Mouse (Mus musculus): Measurements from ENCODE around the gene Gpr12.
"Not testable (repeated sequence)": the region's sequence is repeated elsewhere in the genome, so short reads cannot be mapped to it uniquely, and the experiment has no call there.

Gpr12 gene

GRCm38 (mm10) chr5:146584478-146585306 is at the start of gene Gpr12:
Gpr12 (minus strand) TSS chr5:146585239.
- DNase-seq (ENCODE audit: low spot score in 2 of 2), result no peak

- DNase-seq (ENCODE audit: low spot score in 2 of 2), result no peak
Measured at GRCm38 (mm10) chr5:146631602-146632001, 46.6 kb upstream of the Gpr12 start.

GRCm38 (mm10) chr5:146630961-146631360 is 45.9 kb upstream of the Gpr12 start:
- no peak for DNase-seq (ENCODE audit: low spot score in 2 of 2)

- no peak for DNase-seq (ENCODE audit: low spot score in 2 of 2)
Measured at GRCm38 (mm10) chr5:146629636-146630035, 44.6 kb upstream of the Gpr12 start.

- no peak for DNase-seq (ENCODE audit: low spot score in 2 of 2)
Measured at GRCm38 (mm10) chr5:146628804-146629203, 43.8 kb upstream of the Gpr12 start.

GRCm38 (mm10) chr5:146627901-146628300 is 42.9 kb upstream of the Gpr12 start:
- no peak for DNase-seq (ENCODE audit: low spot score in 2 of 2)

GRCm38 (mm10) chr5:146625635-146626311 is 40.7 kb upstream of the Gpr12 start:
- DNase-seq (ENCODE audit: low spot score in 2 of 2), result no peak

GRCm38 (mm10) chr5:146611830-146612229 is 26.8 kb upstream of the Gpr12 start:
- no peak for DNase-seq (ENCODE audit: low spot score in 2 of 2)

- no peak for DNase-seq (ENCODE audit: low spot score in 2 of 2)
Measured at GRCm38 (mm10) chr5:146611009-146611408, 26.0 kb upstream of the Gpr12 start.

GRCm38 (mm10) chr5:146609646-146610045 is 24.6 kb upstream of the Gpr12 start:
- no peak for DNase-seq (ENCODE audit: low spot score in 2 of 2)

- DNase-seq (ENCODE audit: low spot score in 2 of 2), result no peak
Measured at GRCm38 (mm10) chr5:146607816-146608215, 22.8 kb upstream of the Gpr12 start.

- no peak for DNase-seq (ENCODE audit: low spot score in 2 of 2)
Measured at GRCm38 (mm10) chr5:146606895-146607294, 21.9 kb upstream of the Gpr12 start.

GRCm38 (mm10) chr5:146606221-146606620 is 21.2 kb upstream of the Gpr12 start:
- no peak for DNase-seq (ENCODE audit: low spot score in 2 of 2)

GRCm38 (mm10) chr5:146599970-146600369 is 14.9 kb upstream of the Gpr12 start:
- DNase-seq (ENCODE audit: low spot score in 2 of 2), result no peak

- DNase-seq (ENCODE audit: low spot score in 2 of 2), result not testable (repeated sequence)
Measured at GRCm38 (mm10) chr5:146599216-146599615, 14.2 kb upstream of the Gpr12 start.

GRCm38 (mm10) chr5:146598215-146599119 is 13.4 kb upstream of the Gpr12 start:
- no peak for DNase-seq (ENCODE audit: low spot score in 2 of 2)

GRCm38 (mm10) chr5:146597503-146597874 is 12.4 kb upstream of the Gpr12 start:
- no peak for DNase-seq (ENCODE audit: low spot score in 2 of 2)

- DNase-seq (ENCODE audit: low spot score in 2 of 2), result no peak
Measured at GRCm38 (mm10) chr5:146596612-146597502, 11.8 kb upstream of the Gpr12 start.

- DNase-seq (ENCODE audit: low spot score in 2 of 2), result no peak
Measured at GRCm38 (mm10) chr5:146592580-146592979, 7.5 kb upstream of the Gpr12 start.

- no peak for DNase-seq (ENCODE audit: low spot score in 2 of 2)
Measured at GRCm38 (mm10) chr5:146591636-146592035, 6.6 kb upstream of the Gpr12 start.

GRCm38 (mm10) chr5:146590987-146591386 is 5.9 kb upstream of the Gpr12 start:
- no peak for DNase-seq (ENCODE audit: low spot score in 2 of 2)

All from urinary bladder, postnatal 36 days (tissue).